Mouse (Mus musculus): Measurements from ENCODE around the gene Mitd1.

The Mitd1 gene

DNA sequence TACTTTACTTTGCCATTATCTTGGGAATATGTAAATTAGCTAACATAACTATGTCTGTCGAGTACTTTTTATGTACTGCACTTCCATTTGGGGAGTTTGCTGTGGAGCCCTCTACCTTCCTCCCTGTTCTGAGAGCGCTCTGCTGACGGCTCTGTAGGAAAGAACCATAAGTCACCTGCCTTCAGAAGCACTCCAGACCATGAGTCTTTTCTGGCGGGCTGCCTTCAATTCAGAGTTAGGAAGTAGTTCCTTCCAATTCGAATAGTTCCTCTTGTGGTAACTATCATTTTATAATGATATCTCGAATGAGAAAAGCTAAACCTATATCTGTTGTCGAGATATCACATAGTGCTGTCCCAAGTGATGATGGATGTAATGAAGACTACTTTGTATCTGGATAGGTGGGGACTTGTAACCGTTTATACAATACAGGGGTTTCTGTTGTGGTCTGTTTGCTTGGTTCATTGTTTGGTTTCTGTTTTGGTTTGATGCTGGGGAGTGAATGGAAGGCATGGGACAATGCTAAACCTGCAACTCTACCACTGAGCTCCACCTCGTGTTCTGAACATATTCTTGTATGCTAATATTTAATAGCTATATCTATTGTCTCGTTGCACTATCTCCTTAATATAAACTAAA lies 22.4 kb downstream of the Mitd1 start:
- DNase-seq (ENCODE audit: low spot score) = no peak

DNA sequence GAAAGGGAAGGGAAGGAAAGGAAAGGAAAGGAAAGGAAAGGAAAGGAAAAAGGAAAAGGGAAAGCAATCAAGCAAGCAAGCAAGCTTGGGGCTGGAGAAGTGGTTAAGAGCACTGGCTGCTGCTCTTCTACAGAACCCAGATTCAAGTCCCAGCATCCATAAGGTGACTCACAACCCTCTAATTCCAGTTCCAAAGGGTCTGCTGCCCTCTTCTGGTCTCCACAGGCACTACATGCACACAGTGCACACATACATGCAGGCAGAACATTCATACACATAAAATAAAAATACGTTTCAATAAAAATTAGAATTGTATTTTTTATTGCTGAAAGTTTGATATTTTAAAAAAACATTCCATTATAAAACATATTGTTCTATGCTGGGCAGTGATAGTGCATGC lies 23.2 kb downstream of the Mitd1 start:
- peak; percentile 55 for DNase-seq (ENCODE audit: low spot score)

DNA sequence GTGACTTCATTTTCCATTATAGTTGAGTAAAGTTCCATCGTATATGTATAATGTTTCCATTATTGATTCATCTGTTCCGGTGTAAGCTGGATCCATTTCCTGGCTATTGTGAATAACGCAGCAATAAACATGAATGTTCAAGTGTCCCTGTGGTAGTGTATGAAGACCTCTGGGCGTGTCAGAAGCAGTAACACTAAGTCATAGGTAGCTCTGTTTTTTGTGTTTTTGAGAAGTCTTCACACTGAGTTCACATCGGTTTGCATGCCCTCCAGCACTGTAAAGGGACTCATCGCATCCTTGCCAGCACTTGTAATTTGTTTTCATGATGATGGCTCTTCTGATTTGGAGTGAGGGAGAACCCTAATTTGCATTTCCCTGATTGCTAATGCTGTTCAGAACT lies 23.9 kb downstream of the Mitd1 start, which contains the start of gene Tsga10:
TSS of gene Tsga10 (minus strand) at position 144 of the 400 bp plus-strand sequence.
- no peak for DNase-seq (ENCODE audit: low spot score)

DNA sequence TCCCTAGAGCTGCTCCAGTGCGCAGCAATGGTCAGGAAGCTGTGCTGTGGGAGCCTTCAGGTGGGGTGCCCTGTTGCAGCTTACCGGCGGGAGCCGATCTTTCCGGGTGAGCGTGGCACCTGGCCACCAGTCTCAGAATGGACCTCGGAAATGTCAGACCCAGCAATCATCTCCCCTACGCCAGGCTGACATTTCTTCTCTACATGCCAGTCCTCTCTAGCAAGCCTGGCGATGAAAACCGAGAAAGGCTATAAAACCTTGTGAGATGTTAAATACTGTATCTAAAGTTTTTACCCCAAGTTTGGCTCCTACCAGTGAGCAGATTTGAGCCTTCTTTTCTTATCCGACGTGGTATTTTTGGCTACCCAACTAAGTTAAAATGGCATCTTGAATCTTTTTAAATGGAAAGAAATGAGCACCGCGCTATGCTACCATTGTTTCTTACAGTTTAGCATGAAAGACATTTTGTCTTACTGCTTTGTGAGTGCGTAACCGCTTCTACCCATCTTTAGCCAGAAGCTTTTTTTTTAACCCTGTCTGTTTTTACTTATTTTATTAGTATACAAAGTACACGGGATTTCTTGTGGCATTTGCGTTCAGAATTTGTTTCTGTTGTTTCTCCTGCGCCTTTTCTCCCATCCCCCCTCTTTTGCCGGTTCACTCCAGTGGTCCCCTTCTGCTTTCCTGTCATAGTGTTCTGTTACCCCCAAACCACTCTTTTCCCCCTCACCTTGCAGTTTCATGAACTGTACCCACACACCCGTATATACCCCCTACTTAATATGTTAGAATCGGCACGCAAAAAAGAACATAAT lies 24.6 kb downstream of the Mitd1 start:
- peak; percentile 14 for DNase-seq (ENCODE audit: low spot score)

DNA sequence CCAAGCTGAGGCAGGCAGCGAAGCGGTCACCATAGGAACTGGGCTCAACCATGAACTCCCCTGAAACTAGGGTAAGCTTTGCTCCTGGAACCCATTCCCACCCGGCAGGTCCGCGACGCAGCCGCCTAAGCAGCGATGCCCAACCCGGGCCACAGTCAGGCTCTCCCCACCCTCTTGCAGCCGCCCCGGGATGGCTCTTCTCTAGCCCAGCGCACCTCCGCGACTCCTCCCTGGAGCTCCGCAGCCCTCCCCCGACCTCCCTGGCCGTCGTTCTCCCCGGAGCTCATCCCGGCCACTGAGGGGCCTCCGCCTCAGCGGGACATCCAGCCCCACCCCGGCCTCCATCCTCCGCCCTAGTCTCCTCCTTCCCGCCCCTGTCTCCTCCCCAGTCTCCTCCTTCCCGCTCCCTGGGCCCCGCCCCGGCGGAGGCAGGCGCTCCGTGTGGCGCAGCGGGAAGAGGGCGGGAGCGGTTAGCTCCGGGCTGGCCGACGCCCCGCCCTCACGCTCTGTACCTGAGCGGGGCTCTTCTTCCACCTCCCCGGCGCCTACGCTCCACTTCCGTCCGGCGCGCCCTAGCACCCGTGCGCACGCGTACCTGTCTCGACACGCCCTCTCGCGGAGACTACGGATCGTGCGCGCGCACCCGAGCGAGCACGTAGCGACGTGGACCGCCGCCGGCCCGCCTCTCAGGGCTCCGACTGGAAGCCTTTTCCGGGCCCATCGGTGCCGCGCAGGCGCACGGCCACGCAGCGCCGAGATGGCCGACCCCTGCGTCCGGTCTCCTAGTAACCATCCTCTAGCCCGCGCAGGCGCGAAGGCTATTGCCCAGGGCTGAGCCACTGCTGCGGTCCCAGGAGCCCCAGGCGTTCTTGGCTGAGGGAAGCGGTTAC lies 25.5 kb downstream of the Mitd1 start:
- DNase-seq (ENCODE audit: low spot score) = peak; percentile 99

DNA sequence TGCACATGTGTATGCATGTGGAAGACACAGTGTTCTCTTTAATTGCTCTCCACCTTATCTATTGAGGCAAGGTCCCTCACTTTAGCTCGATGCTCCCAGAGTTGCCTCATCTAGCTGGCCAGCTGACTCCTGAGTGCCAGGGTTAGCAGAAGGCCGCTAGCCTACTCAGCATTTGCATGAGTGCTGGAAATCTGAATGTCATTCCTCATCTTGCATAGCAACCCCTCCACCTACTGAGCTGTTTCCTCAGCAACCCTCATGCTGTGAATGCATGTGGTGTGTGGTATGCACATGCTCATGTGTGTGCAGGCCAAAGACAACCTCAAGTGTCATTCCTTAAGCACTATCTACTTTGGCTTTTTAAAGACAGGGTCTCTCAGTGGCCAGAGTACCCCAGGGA lies 39.5 kb downstream of the Mitd1 start:
- no peak for DNase-seq (ENCODE audit: low spot score)

DNA sequence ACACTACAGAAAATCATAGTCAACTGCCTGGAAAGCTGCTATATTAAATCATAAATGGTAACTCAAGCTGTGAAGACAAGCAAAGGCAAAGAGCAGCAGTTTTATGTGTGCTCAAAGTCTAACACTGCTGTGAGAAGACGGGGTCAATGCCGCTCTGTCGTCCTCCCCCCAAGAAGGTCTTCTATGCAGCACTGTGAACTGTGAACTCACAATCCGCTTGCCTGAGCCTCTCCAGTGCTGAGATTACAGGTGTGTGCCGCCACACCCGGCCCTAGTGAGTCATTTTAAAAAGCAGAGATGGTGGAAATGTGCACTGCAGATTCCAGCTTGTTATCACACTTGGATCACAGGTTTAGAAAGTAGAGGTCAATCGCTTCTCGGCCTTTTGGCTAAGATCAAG lies 43.3 kb downstream of the Mitd1 start:
- DNase-seq (ENCODE audit: low spot score) = no peak

DNA sequence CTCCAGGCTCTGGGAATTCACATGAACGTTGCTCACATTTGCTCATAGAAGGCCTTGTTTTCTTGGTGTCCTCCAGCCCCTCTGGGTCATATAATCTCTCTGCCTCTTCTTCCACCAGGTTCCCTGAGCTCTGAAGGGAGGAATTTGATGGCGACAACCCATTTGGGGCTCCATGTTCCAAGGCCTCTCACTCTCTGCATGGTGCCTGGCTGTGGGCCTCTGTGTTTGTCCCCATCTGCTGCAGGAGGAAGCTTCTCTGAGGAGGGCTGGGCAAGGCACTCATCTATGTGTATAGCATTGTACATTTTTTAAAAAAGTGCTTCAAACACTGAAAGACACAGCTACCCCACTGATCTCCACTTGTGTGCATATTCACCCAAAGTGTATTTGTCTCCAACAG lies 58.5 kb downstream of the Mitd1 start:
- no peak for DNase-seq (ENCODE audit: low spot score)
